In genomic region chr1:39779111-39779980, GRCm38 (mm10) we compare ENCODE assay signal across 20 mouse cellular contexts. TPM values are rescaled to one million over a fixed set of nuclear protein-coding genes. Genes with fewer than 3 reads are reported as not detected.
A peak's percentile ranks its signal among the peaks of the same experiment; 100 is the strongest.
DNase-seq lines count a peak whose midpoint lies in the region; ATAC-seq lines count a peak whose summit lies in the region.
"Had no signal": no experiment of that assay in that cellular context is flagged by ENCODE, and none has a peak within 500 bp of the region (broad histone marks: within the 10 kb centered on the region; RNA-seq: fewer than 3 reads in every experiment).

No protein-coding gene starts in this region.

- no peak overlapping the region for H3K4me3 ChIP-seq in lung, embryonic 15.5 days
- no peak overlapping the region for H3K4me3 ChIP-seq in stomach, embryonic 15.5 days (replicated peaks)
- H3K4me3 ChIP-seq: embryonic facial prominence, embryonic 10.5 days; forebrain, embryonic 13.5 days; heart, embryonic 12.5 days; hindbrain, embryonic 15.5 days had no signal

- 51% methylated on average over 16 of the region's 16 CpGs for WGBS in lung, embryonic 15.5 days
- 67% methylated on average over 16 of the region's 16 CpGs for WGBS in stomach, embryonic 15.5 days

- no peaks in the 10 kb centered on the region for H3K4me1 ChIP-seq in lung, embryonic 15.5 days
- no peaks in the 10 kb centered on the region for H3K4me1 ChIP-seq in stomach, embryonic 15.5 days
- H3K4me1 ChIP-seq: forebrain, embryonic 13.5 days; hindbrain, embryonic 15.5 days had no signal

- no peak overlapping the region for H3K9ac ChIP-seq in lung, embryonic 15.5 days
- no peak overlapping the region for H3K9ac ChIP-seq in stomach, embryonic 15.5 days
- H3K9ac ChIP-seq: forebrain, embryonic 13.5 days; forebrain, postnatal 0 days; heart, embryonic 12.5 days; hindbrain, embryonic 15.5 days had no signal

- no peak for ATAC-seq in cerebellum, adult (ENCODE audit: insufficient number of reproducible peaks, low FRiP score, low TSS enrichment)
- ATAC-seq in lung, embryonic 15.5 days (ENCODE audit: borderline replicate concordance, extremely low read depth, low FRiP score, low TSS enrichment): no peak
- no peak for ATAC-seq in stomach, embryonic 15.5 days (ENCODE audit: insufficient read depth, low FRiP score, low read depth)
- ATAC-seq: activated CD4-positive, CD25-positive, alpha-beta regulatory T cell, adult 4 months; forebrain, embryonic 13.5 days; forebrain, postnatal 0 days; Patski had no signal

- 0 out of 2 replicates have a peak overlapping the region, but pooled peaks have one; percentile 15 for H3K27ac ChIP-seq in lung, embryonic 15.5 days
- H3K27ac ChIP-seq in stomach, embryonic 15.5 days: peak overlapping the region; percentile 49; the same call in 1 of the 2 replicates
- H3K27ac ChIP-seq: embryonic facial prominence, embryonic 10.5 days; forebrain, embryonic 13.5 days; hindbrain, embryonic 15.5 days had no signal

- H3K36me3 ChIP-seq in lung, embryonic 15.5 days: no peaks in the 10 kb centered on the region
- no peaks in the 10 kb centered on the region for H3K36me3 ChIP-seq in stomach, embryonic 15.5 days
- H3K36me3 ChIP-seq: embryonic facial prominence, embryonic 10.5 days; heart, embryonic 12.5 days; hindbrain, embryonic 15.5 days had no signal

- no peak overlapping the region for H3K4me2 ChIP-seq in lung, embryonic 15.5 days
- no peak overlapping the region for H3K4me2 ChIP-seq in stomach, embryonic 15.5 days
- H3K4me2 ChIP-seq: forebrain, embryonic 13.5 days; heart, embryonic 12.5 days; hindbrain, embryonic 15.5 days had no signal

- DNase-seq in cerebellum, adult 18-20 months: peak; percentile 26 to 33
- no peak for DNase-seq in cerebellum, adult 9-11 months
- peak; percentile 39 to 62 for DNase-seq in cerebellum, postnatal 25 days
- no peak for DNase-seq in lung, postnatal 4 days
- no peak for DNase-seq in layer of hippocampus, adult 11-12 months (ENCODE audit: low spot score)
- DNase-seq: adrenal gland, postnatal 14 days; forebrain, postnatal 0 days; gastrocnemius, postnatal 14 days; heart, postnatal 36 days had no signal

- H3K27me3 ChIP-seq in lung, embryonic 15.5 days: no peaks in the 10 kb centered on the region
- H3K27me3 ChIP-seq in stomach, embryonic 15.5 days (replicated peaks): no peaks in the 10 kb centered on the region
- H3K27me3 ChIP-seq: forebrain, embryonic 13.5 days; heart, embryonic 12.5 days; hindbrain, embryonic 15.5 days; Patski had no signal

- no peaks in the 10 kb centered on the region for H3K9me3 ChIP-seq in lung, embryonic 15.5 days
- no peaks in the 10 kb centered on the region for H3K9me3 ChIP-seq in stomach, embryonic 15.5 days
- H3K9me3 ChIP-seq: embryonic facial prominence, embryonic 10.5 days; forebrain, embryonic 13.5 days; heart, embryonic 12.5 days; hindbrain, embryonic 15.5 days had no signal

RNA-seq across cellular contexts. Expression of gene Gm3646, which starts 25.8 kb away (rescaled TPM):
- not detected in 2 replicates for polyA plus RNA-seq in lung, embryonic 15.5 days (2015; fragmentation: Nextera tagmentation; extraction: Ambion mirVana)
- polyA plus RNA-seq in stomach, embryonic 15.5 days (2015; fragmentation: Nextera tagmentation; extraction: Ambion mirVana): 0.63 TPM in 1 of 2 replicates, not detected in the other
- polyA plus RNA-seq: activated CD4-positive, CD25-positive, alpha-beta regulatory T cell, adult 4 months; embryonic facial prominence, embryonic 10.5 days; forebrain, embryonic 13.5 days; forebrain, postnatal 0 days; gonadal fat pad, adult 2 months; hindbrain, embryonic 11.5 days; hindbrain, embryonic 15.5 days; Patski had no signal

RNA-seq across cellular contexts. Expression of gene Rfx8, which starts 58.5 kb away (rescaled TPM):
- 0.58 and 0.67 TPM in 2 replicates for polyA plus RNA-seq in lung, embryonic 15.5 days (2015; fragmentation: Nextera tagmentation; extraction: Ambion mirVana)
- 0.08 and 0.22 TPM in 2 replicates for polyA plus RNA-seq in stomach, embryonic 15.5 days (2015; fragmentation: Nextera tagmentation; extraction: Ambion mirVana)
- polyA plus RNA-seq: activated CD4-positive, CD25-positive, alpha-beta regulatory T cell, adult 4 months; Patski had no signal

Comparison
In these comparisons a context has a peak if more than half of its experiments do, and no peak if none do; other contexts are left out.
1. DNase-seq: peak in cerebellum, adult 18-20 months (2 of 2) and cerebellum, postnatal 25 days (2 of 2); none in cerebellum, adult 9-11 months (single experiment), lung, postnatal 4 days (0 of 2) and layer of hippocampus, adult 11-12 months (single experiment).